Mouse (Mus musculus): ENCODE measurements around the gene Eepd1.

Eepd1 gene

GRCm38 (mm10) chr9:25590740-25591139, 109.4 kb downstream of the Eepd1 start:
- DNase-seq, result no peak

GRCm38 (mm10) chr9:25591390-25592354, 110.3 kb downstream of the Eepd1 start:
- no peak for DNase-seq

- DNase-seq, result peak; percentile 49
These were observed 111.1 kb downstream of the Eepd1 start for GRCm38 (mm10) chr9:25592355-25592955.

DNA sequence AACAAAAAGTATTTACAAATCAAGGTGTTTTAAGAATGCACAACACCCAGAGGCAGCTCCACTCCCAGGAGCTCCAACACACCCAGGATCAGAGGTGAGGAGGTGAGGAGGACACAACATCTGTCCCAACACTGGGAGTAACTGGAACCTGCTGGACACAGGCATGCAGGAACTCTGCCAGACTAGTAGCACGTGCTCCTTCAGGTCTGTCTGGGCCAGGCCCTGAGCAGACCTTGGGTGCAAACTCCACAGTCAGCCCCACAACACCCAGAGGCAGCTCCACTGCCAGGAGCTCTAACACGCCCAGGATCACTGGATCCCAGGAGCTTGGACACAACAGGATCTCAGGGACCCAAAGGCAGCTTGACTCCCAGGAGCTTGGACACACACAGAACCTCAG, 143.4 kb downstream of the Eepd1 start:
- peak; percentile 8 for DNase-seq

- DNase-seq, result no peak
These were observed 148.3 kb downstream of the Eepd1 start for GRCm38 (mm10) chr9:25629531-25630099.

Data from kidney, adult 11 months (tissue).